Mouse (Mus musculus) limb, embryonic 13.5 days (tissue): Measurements from ENCODE around the gene Fbxo44. TPM values are rescaled to one million over a fixed set of nuclear protein-coding genes. Genes with fewer than 3 reads are reported as not detected.
A peak's percentile ranks its signal among the peaks of the same experiment; 100 is the strongest.
"Not testable (repeated sequence)": the region's sequence is repeated elsewhere in the genome, so short reads cannot be mapped to it uniquely, and the experiment has no call there.

Source experiments
- ATAC-seq: fragments of 200-750 bp; cut with Nextera tagmentation; 2 replicates; pipeline ENCODE4 v1.8.0; 2017; ENCODE audit warnings: low read depth, moderate number of reproducible peaks, moderate TSS enrichment; ENCODE audit not compliant: low FRiP score
- H3K27ac ChIP-seq: fragments of 300-500 bp; sonication (generic); 2 replicates; pipeline ENCODE4 v1.5.1; 2015; ENCODE audit warnings: inconsistent platforms, mild to moderate bottlenecking, moderate library complexity
- H3K27me3 ChIP-seq: fragments of 300-500 bp; sonication (generic); 2 replicates; pipeline ENCODE4 v1.6.1; 2015; ENCODE audit warnings: mild to moderate bottlenecking, inconsistent platforms
- H3K36me3 ChIP-seq: fragments of 300-500 bp; sonication (generic); 2 replicates; pipeline ENCODE4 v1.6.1; 2015; ENCODE audit warnings: inconsistent platforms, mild to moderate bottlenecking, moderate library complexity
- H3K4me1 ChIP-seq: fragments of 300-500 bp; sonication (generic); 2 replicates; pipeline ENCODE4 v1.6.1; 2015; ENCODE audit warnings: inconsistent platforms
- H3K4me2 ChIP-seq: fragments of 300-500 bp; sonication (generic); replicated peaks from 2 replicates; pipeline ENCODE4 v1.6.1; 2015; ENCODE audit warnings: inconsistent platforms, mild to moderate bottlenecking, moderate library complexity
- H3K4me3 ChIP-seq: fragments of 300-500 bp; sonication (generic); 2 replicates; pipeline ENCODE4 v1.5.1; 2015; ENCODE audit warnings: moderate library complexity, mild to moderate bottlenecking, inconsistent platforms
- H3K9ac ChIP-seq: fragments of 300-500 bp; sonication (generic); 2 replicates; pipeline ENCODE4 v1.6.1; 2015; ENCODE audit warnings: mild to moderate bottlenecking, inconsistent platforms
- H3K9me3 ChIP-seq: fragments of 300-500 bp; sonication (generic); 2 replicates; pipeline ENCODE4 v1.6.1; 2016; ENCODE audit warnings: inconsistent platforms
- WGBS: fragments of 180-500 bp; shearing (Covaris S2); methylation state at CpG from one replicate; pipeline ENCODE4 v1.1.7; 2015; 5-methylcytosine and 5-hydroxymethylcytosine counted together
- polyA plus RNA-seq: library from polyadenylated mRNA; unstranded; fragments of >200 nt; fragmentation: Nextera tagmentation; extraction: Ambion mirVana; gene quantifications from 2 replicates; pipeline ENCODE4 v1.2.1, GENCODE M21; 2015

Fbxo44 gene
- polyA plus RNA-seq, 1 experiment from 2014 or later = 14.6 TPM

- H3K36me3 ChIP-seq = no peaks in the 10 kb centered on the region
- no peak overlapping the region for H3K27ac ChIP-seq
- H3K4me2 ChIP-seq = no peak overlapping the region
- H3K9ac ChIP-seq = no peak overlapping the region
- 85% methylated on average over 4 of the region's 4 CpGs for WGBS
- ATAC-seq = no peak
- no peak overlapping the region for H3K4me3 ChIP-seq
- H3K4me1 ChIP-seq = peaks cover 13% of the 10 kb centered on the region
- H3K27me3 ChIP-seq = no peaks in the 10 kb centered on the region
- 0 out of 2 replicates have a peak, but pooled peaks cover 4% of the 10 kb centered on the region for H3K9me3 ChIP-seq
Observed at GRCm38 (mm10) chr4:148121362-148121761, 38.9 kb downstream of the Fbxo44 start.

GRCm38 (mm10) chr4:148120555-148120954, 39.7 kb downstream of the Fbxo44 start:
- no peak overlapping the region for H3K4me3 ChIP-seq
- no peak for ATAC-seq
- H3K27ac ChIP-seq = no peak overlapping the region
- 79% methylated on average over 9 of the region's 9 CpGs for WGBS
- H3K27me3 ChIP-seq = no peaks in the 10 kb centered on the region
- H3K9me3 ChIP-seq = 0 out of 2 replicates have a peak, but pooled peaks cover 4% of the 10 kb centered on the region
- no peak overlapping the region for H3K4me2 ChIP-seq
- H3K4me1 ChIP-seq = peaks cover 13% of the 10 kb centered on the region
- no peaks in the 10 kb centered on the region for H3K36me3 ChIP-seq
- no peak overlapping the region for H3K9ac ChIP-seq

GRCm38 (mm10) chr4:148119578-148119977, 40.7 kb downstream of the Fbxo44 start:
- not testable (repeated sequence) for H3K4me3 ChIP-seq, H3K4me2 ChIP-seq, H3K27me3 ChIP-seq, H3K27ac ChIP-seq, H3K9me3 ChIP-seq, H3K36me3 ChIP-seq, H3K9ac ChIP-seq, ATAC-seq
- peaks cover 20% of the 10 kb centered on the region for H3K4me1 ChIP-seq
- 85% methylated on average over 9 of the region's 9 CpGs for WGBS

GRCm38 (mm10) chr4:148117392-148117791, 42.9 kb downstream of the Fbxo44 start:
- Histone ChIP-seq H3K9me3 (0 out of 2 replicates have a peak, but pooled peaks cover 4% of the 10 kb centered on the region), H3K4me1 (peaks cover 15% of the 10 kb centered on the region), H3K4me3 (no peak overlapping the region), H3K4me2 (no peak overlapping the region), H3K9ac (no peak overlapping the region), H3K27me3 (no peaks in the 10 kb centered on the region), H3K36me3 (no peaks in the 10 kb centered on the region), H3K27ac (no peak overlapping the region)
- WGBS = 80% methylated on average over 4 of the region's 4 CpGs
- no peak for ATAC-seq

GRCm38 (mm10) chr4:148116657-148117056, 43.6 kb downstream of the Fbxo44 start:
- no peak overlapping the region for H3K4me2 ChIP-seq

GRCm38 (mm10) chr4:148115467-148115866, 44.8 kb downstream of the Fbxo44 start:
- H3K9ac ChIP-seq = peak overlapping the region; percentile 50
- no peaks in the 10 kb centered on the region for H3K27me3 ChIP-seq
- H3K27ac ChIP-seq = no peak overlapping the region; the same call in 1 of the 2 replicates
- WGBS = 5% methylated on average over 15 of the region's 15 CpGs
- H3K9me3 ChIP-seq = 0 out of 2 replicates have a peak, but pooled peaks cover 4% of the 10 kb centered on the region
- peak overlapping the region; percentile 39 for H3K4me2 ChIP-seq
- H3K4me3 ChIP-seq = peak overlapping the region; percentile 4; the same call in 1 of the 2 replicates
- H3K36me3 ChIP-seq = no peaks in the 10 kb centered on the region
- peaks cover 10% of the 10 kb centered on the region for H3K4me1 ChIP-seq
- no peak; the same call in 1 of the 2 replicates for ATAC-seq

More at GRCm38 (mm10) chr4:148116657-148117056, 43.6 kb downstream of the Fbxo44 start:
- Histone ChIP-seq H3K4me3 (no peak overlapping the region), H3K9me3 (0 out of 2 replicates have a peak, but pooled peaks cover 4% of the 10 kb centered on the region), H3K4me1 (peaks cover 10% of the 10 kb centered on the region), H3K27ac (no peak overlapping the region), H3K9ac (no peak overlapping the region), H3K36me3 (no peaks in the 10 kb centered on the region), H3K27me3 (no peaks in the 10 kb centered on the region)
- ATAC-seq = no peak
- 82% methylated on average over 4 of the region's 4 CpGs for WGBS

- H3K9me3 ChIP-seq = 0 out of 2 replicates have a peak, but pooled peaks cover 4% of the 10 kb centered on the region
- peak overlapping the region; percentile 4 for H3K4me3 ChIP-seq
- no peak overlapping the region; the same call in 1 of the 2 replicates for H3K27ac ChIP-seq
- no peaks in the 10 kb centered on the region for H3K27me3 ChIP-seq
- 6% methylated on average over 15 of the region's 15 CpGs for WGBS
- H3K4me1 ChIP-seq = peaks cover 10% of the 10 kb centered on the region
- H3K9ac ChIP-seq = peak overlapping the region; percentile 50
- ATAC-seq = peak; percentile 35; the same call in 1 of the 2 replicates
- H3K4me2 ChIP-seq = peak overlapping the region; percentile 39
- H3K36me3 ChIP-seq = no peaks in the 10 kb centered on the region
Observed at GRCm38 (mm10) chr4:148114758-148115391, 45.4 kb downstream of the Fbxo44 start.

GRCm38 (mm10) chr4:148112519-148112918, 47.8 kb downstream of the Fbxo44 start:
- H3K9ac ChIP-seq = no peak overlapping the region
- H3K27me3 ChIP-seq = peaks cover 12% of the 10 kb centered on the region; the same call in 1 of the 2 replicates
- 0 out of 2 replicates have a peak, but pooled peaks cover 4% of the 10 kb centered on the region for H3K9me3 ChIP-seq
- H3K4me1 ChIP-seq = peaks cover 21% of the 10 kb centered on the region
- no peak overlapping the region for H3K4me3 ChIP-seq
- no peak for ATAC-seq
- 82% methylated on average over 12 of the region's 12 CpGs for WGBS
- no peak overlapping the region for H3K4me2 ChIP-seq
- H3K36me3 ChIP-seq = no peaks in the 10 kb centered on the region
- H3K27ac ChIP-seq = no peak overlapping the region

- no peaks in the 10 kb centered on the region for H3K36me3 ChIP-seq
- 79% methylated on average over 5 of the region's 5 CpGs for WGBS
- no peak overlapping the region for H3K4me3 ChIP-seq
- H3K27me3 ChIP-seq = peaks cover 17% of the 10 kb centered on the region; the same call in 1 of the 2 replicates
- no peaks in the 10 kb centered on the region for H3K9me3 ChIP-seq
- H3K9ac ChIP-seq = no peak overlapping the region
- no peak overlapping the region for H3K27ac ChIP-seq
- ATAC-seq = no peak
- peaks cover 13% of the 10 kb centered on the region; the same call in 1 of the 2 replicates for H3K4me1 ChIP-seq
- no peak overlapping the region for H3K4me2 ChIP-seq
Observed at GRCm38 (mm10) chr4:148109215-148109614, 51.1 kb downstream of the Fbxo44 start.

- no peak overlapping the region for H3K27ac ChIP-seq
- no peak for ATAC-seq
- WGBS = 43% methylated on average over 7 of the region's 7 CpGs
Observed at GRCm38 (mm10) chr4:148108565-148109100, 51.6 kb downstream of the Fbxo44 start.

GRCm38 (mm10) chr4:148107621-148108291, 52.5 kb downstream of the Fbxo44 start:
- no peaks in the 10 kb centered on the region for H3K36me3 ChIP-seq
- peaks cover 13% of the 10 kb centered on the region; the same call in 1 of the 2 replicates for H3K4me1 ChIP-seq
- H3K9ac ChIP-seq = peak overlapping the region; percentile 55
- H3K4me3 ChIP-seq = no peak overlapping the region
- H3K27ac ChIP-seq = no peak overlapping the region
- WGBS = 26% methylated on average over 22 of the region's 22 CpGs
- no peak for ATAC-seq
- no peaks in the 10 kb centered on the region for H3K9me3 ChIP-seq
- H3K4me2 ChIP-seq = peak overlapping the region; percentile 34
- H3K27me3 ChIP-seq = peaks cover 17% of the 10 kb centered on the region; the same call in 1 of the 2 replicates

More at GRCm38 (mm10) chr4:148108565-148109100, 51.6 kb downstream of the Fbxo44 start:
- Histone ChIP-seq H3K36me3 (no peaks in the 10 kb centered on the region), H3K9me3 (no peaks in the 10 kb centered on the region), H3K4me2 (no peak overlapping the region), H3K9ac (no peak overlapping the region), H3K27me3 (peaks cover 17% of the 10 kb centered on the region; the same call in 1 of the 2 replicates), H3K4me1 (peaks cover 13% of the 10 kb centered on the region; the same call in 1 of the 2 replicates), H3K4me3 (no peak overlapping the region)

- Histone ChIP-seq H3K36me3 (no peaks in the 10 kb centered on the region), H3K4me2 (no peak overlapping the region), H3K27me3 (peaks cover 17% of the 10 kb centered on the region; the same call in 1 of the 2 replicates), H3K9ac (no peak overlapping the region), H3K9me3 (no peaks in the 10 kb centered on the region), H3K27ac (no peak overlapping the region), H3K4me3 (no peak overlapping the region), H3K4me1 (peaks cover 21% of the 10 kb centered on the region)
- no peak for ATAC-seq
- WGBS = 73% methylated on average over 3 of the region's 3 CpGs
Observed at GRCm38 (mm10) chr4:148104146-148104545, 56.1 kb downstream of the Fbxo44 start.
